Mouse (Mus musculus) subcutaneous adipose tissue, adult 2 months (tissue): ENCODE results near the gene Vmn1r48. TPM values are rescaled to one million over a fixed set of nuclear protein-coding genes. Genes with fewer than 3 reads are reported as not detected.

Experiments
- polyA plus RNA-seq: library from polyadenylated mRNA; depleted of rRNA; stranded (reverse); fragments of >200 nt; gene quantifications from 2 replicates; pipeline ENCODE4 v1.2.3, GENCODE M21; 2012; ENCODE audit warnings: low replicate concordance; rRNA removed

The Vmn1r48 gene
- polyA plus RNA-seq: not detected in 2 replicates

GRCm38 (mm10) chr6:90036741-90037140, at the start of gene Vmn1r48:
TSS of gene Vmn1r48 (minus strand) at chr6:90036841.

GRCm38 (mm10) chr6:90078406-90078805, 41.8 kb upstream of the Vmn1r48 start, which contains the start of gene Vmn1r49:
TSS of gene Vmn1r49 (minus strand) at chr6:90078506.

GRCm38 (mm10) chr6:90015847-90016246, 20.8 kb downstream of the Vmn1r48 start, which contains the start of gene Vmn1r47:
TSS of gene Vmn1r47 (plus strand) at chr6:90016147.

Other genes starting within 250 kb of the Vmn1r48 start
- not detected in 2 replicates for gene Vmn1r42, start 160.4 kb downstream of the Vmn1r48 start, polyA plus RNA-seq
- gene Vmn1r43, start 160.4 kb downstream of the Vmn1r48 start, polyA plus RNA-seq: not detected in 2 replicates
- not detected in 2 replicates for gene Vmn1r44, start 153.2 kb downstream of the Vmn1r48 start, polyA plus RNA-seq
- not detected in 2 replicates for gene Vmn1r45, start 96.2 kb downstream of the Vmn1r48 start, polyA plus RNA-seq
- gene Vmn1r46, start 67.5 kb downstream of the Vmn1r48 start, polyA plus RNA-seq: not detected in 2 replicates
- gene Vmn1r47, start 20.7 kb downstream of the Vmn1r48 start, polyA plus RNA-seq: not detected in 2 replicates
- gene Vmn1r49, start 41.7 kb upstream of the Vmn1r48 start, polyA plus RNA-seq: not detected in 2 replicates
- gene Vmn1r50, start 64.6 kb upstream of the Vmn1r48 start, polyA plus RNA-seq: not detected in 2 replicates
- not detected in 2 replicates for gene Vmn1r51, start 85.8 kb upstream of the Vmn1r48 start, polyA plus RNA-seq
- not detected in 2 replicates for gene Vmn1r52, start 138.0 kb upstream of the Vmn1r48 start, polyA plus RNA-seq
- gene V1ra8, start 166.0 kb upstream of the Vmn1r48 start, polyA plus RNA-seq: not detected in 2 replicates
- 0.10 and 0.60 TPM in 2 replicates for gene Vmn1r53, start 187.6 kb upstream of the Vmn1r48 start, polyA plus RNA-seq
- gene Vmn1r54, start 209.5 kb upstream of the Vmn1r48 start, polyA plus RNA-seq: not detected in 2 replicates